Mouse (Mus musculus): ENCODE results near the gene Tlr8.

The Tlr8 gene

DNA sequence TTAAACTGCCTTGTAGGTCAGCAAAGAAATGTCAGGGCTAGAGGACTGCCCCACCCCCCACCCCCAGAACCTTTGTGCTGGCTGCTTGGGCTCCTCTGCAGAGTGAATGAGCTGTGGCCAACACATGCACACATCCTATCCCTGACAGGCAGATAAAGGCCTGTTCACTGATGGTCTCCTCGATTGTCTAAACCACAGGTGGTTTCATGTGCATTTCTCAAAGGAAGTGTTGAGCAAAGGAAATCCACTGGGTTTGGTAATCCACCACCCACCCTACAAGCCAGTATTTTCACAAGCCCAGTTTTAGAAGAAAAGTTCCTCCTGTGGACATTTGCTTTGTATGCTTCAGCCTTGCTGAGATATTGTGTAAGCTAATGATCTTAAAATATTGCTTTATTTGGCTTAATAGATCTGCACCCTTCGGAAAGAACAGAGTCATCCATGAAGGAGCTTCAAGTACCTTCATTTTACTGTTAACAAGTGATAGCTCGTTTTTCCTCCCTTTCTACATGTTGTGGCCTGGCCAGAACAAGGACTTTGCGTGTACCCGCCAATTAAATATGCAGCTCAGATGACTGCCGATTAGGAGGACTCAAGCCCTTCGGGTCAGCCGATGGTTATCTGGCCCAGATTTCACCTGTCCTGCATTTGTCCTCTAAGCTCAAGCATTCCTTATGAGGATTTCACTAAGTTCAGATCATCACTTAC is 58.2 kb downstream of the Tlr8 start:
- DNase-seq (ENCODE audit: low spot score): peak; percentile 45

DNA sequence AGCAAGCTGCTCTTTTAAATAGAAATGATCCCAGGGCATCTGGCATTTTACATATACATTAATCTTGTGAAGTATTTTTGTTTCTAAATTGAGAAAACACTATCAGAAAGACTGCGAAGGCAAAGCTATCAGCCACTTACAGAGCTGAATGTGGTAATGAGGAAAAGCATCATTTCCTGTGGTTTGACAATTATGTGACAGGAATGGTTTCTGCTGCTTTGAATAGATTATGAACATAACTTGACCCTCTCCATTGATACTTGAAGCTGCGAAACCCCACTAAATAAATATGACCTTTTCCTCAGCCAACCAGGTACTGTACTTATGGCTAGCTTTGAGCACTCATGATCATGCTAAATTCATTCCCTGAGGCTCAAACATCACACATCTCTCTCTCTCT is 62.8 kb downstream of the Tlr8 start:
- DNase-seq (ENCODE audit: low spot score): no peak

GRCm38 (mm10) chrX:167195228-167195649 is 68.9 kb downstream of the Tlr8 start:
- DNase-seq (ENCODE audit: low spot score): peak; percentile 62

All from lung, postnatal 25 days (tissue).